Mouse (Mus musculus): ENCODE measurements at regions not wholly inside any gene's neighbourhood (a gene's known extent, or its start where the extent isn't known, plus 50 kb on each side); places are given as distances from the start of the nearest gene placed in this dataset.

GRCm38 (mm10) chr6:143669446-143670130 is 502.6 kb downstream of the Etnk1 start:
- no peak for DNase-seq (ENCODE audit: extremely low spot score in 1 of 2, low spot score in 1 of 2)

GRCm38 (mm10) chr6:143690131-143690530 is 523.1 kb downstream of the Etnk1 start:
- no peak for DNase-seq (ENCODE audit: extremely low spot score in 1 of 2, low spot score in 1 of 2)

- no peak for DNase-seq (ENCODE audit: extremely low spot score in 1 of 2, low spot score in 1 of 2)
These were observed 523.8 kb downstream of the Etnk1 start for GRCm38 (mm10) chr6:143690866-143691265.

GRCm38 (mm10) chr6:143697997-143698396 is 531.0 kb downstream of the Etnk1 start:
- no peak for DNase-seq (ENCODE audit: extremely low spot score in 1 of 2, low spot score in 1 of 2)

GRCm38 (mm10) chr6:143703984-143704383 is 537.0 kb downstream of the Etnk1 start:
- DNase-seq (ENCODE audit: extremely low spot score in 1 of 2, low spot score in 1 of 2) = no peak

- no peak for DNase-seq (ENCODE audit: extremely low spot score in 1 of 2, low spot score in 1 of 2)
These were observed 539.4 kb downstream of the Etnk1 start for GRCm38 (mm10) chr6:143706451-143706850.

GRCm38 (mm10) chr6:143714461-143714860 is 547.4 kb downstream of the Etnk1 start:
- DNase-seq (ENCODE audit: extremely low spot score in 1 of 2, low spot score in 1 of 2) = no peak

- no peak for DNase-seq (ENCODE audit: extremely low spot score in 1 of 2, low spot score in 1 of 2)
These were observed 583.1 kb downstream of the Etnk1 start for GRCm38 (mm10) chr6:143750074-143750473.

GRCm38 (mm10) chr6:143751076-143752070 is 584.4 kb downstream of the Etnk1 start:
- DNase-seq (ENCODE audit: extremely low spot score in 1 of 2, low spot score in 1 of 2) = no peak

- no peak for DNase-seq (ENCODE audit: extremely low spot score in 1 of 2, low spot score in 1 of 2)
These were observed 590.4 kb downstream of the Etnk1 start for GRCm38 (mm10) chr6:143757462-143757861.

GRCm38 (mm10) chr6:143768115-143768514 is 601.1 kb downstream of the Etnk1 start:
- no peak for DNase-seq (ENCODE audit: extremely low spot score in 1 of 2, low spot score in 1 of 2)
